Mouse (Mus musculus): ENCODE data around the gene 4930558K02Rik. TPM values are rescaled to one million over a fixed set of nuclear protein-coding genes. Genes with fewer than 3 reads are reported as not detected.
A peak's percentile ranks its signal among the peaks of the same experiment; 100 is the strongest.

Gene 4930558K02Rik
- not detected in 2 replicates for polyA plus RNA-seq (2014; fragmentation: Nextera tagmentation; extraction: Ambion mirVana)

- H3K9ac ChIP-seq: no peak within 1 kb of the TSS
- ATAC-seq (ENCODE audit: insufficient read depth): no peak
These were observed at the start of gene 4930558K02Rik for GRCm38 (mm10) chr1:161979536-161979935. Gene 4930558K02Rik (minus strand): TSS chr1:161979636.

GRCm38 (mm10) chr1:162023681-162024270, 44.3 kb upstream of the 4930558K02Rik start:
- no peak overlapping the region for H3K4me3 ChIP-seq (ENCODE audit: low read depth, low read length)
- H3K4me2 ChIP-seq: no peak overlapping the region
- ATAC-seq (ENCODE audit: insufficient read depth) (0 out of 2 replicates have a peak, but pooled peaks have one; percentile 39), DNase-seq (peak; percentile 43)
- no peak for TF ChIP-seq CTCF (IDR thresholded peaks at IDR 0.05; ENCODE audit: low read depth)
- H3K36me3 ChIP-seq (ENCODE audit: insufficient read depth): no peaks in the 10 kb centered on the region
- peak overlapping the region; percentile 31; the same call in 1 of the 2 replicates for H3K27ac ChIP-seq (ENCODE audit: low read depth)
- H3K9me3 ChIP-seq (ENCODE audit: low read depth, low read length): no peaks in the 10 kb centered on the region
- no peak overlapping the region for H3K9ac ChIP-seq
- H3K27me3 ChIP-seq (ENCODE audit: insufficient read depth, low read length): no peaks in the 10 kb centered on the region
- WGBS: 43% methylated on average over 8 of the region's 8 CpGs
- H3K4me1 ChIP-seq (ENCODE audit: insufficient read depth): peaks cover 15% of the 10 kb centered on the region

More at GRCm38 (mm10) chr1:161979536-161979935, at the start of gene 4930558K02Rik:
- no peak for DNase-seq
- Histone ChIP-seq H3K9me3 (ENCODE audit: low read depth, low read length) (no peaks in the 10 kb centered on the region), H3K4me2 (no peak within 1 kb of the TSS), H3K4me1 (ENCODE audit: insufficient read depth) (peaks cover 5% of the 10 kb centered on the region; the same call in 1 of the 2 replicates), H3K36me3 (ENCODE audit: insufficient read depth) (no peaks in the 10 kb centered on the region), H3K27ac (ENCODE audit: low read depth) (no peak within 1 kb of the TSS), H3K4me3 (ENCODE audit: low read depth, low read length) (no peak within 1 kb of the TSS), H3K27me3 (ENCODE audit: insufficient read depth, low read length) (no peaks in the 10 kb centered on the region)
- WGBS: 71% methylated on average over 1 of the region's 1 CpGs
- no peak for TF ChIP-seq CTCF (IDR thresholded peaks at IDR 0.05; ENCODE audit: low read depth)

GRCm38 (mm10) chr1:162020766-162021165, 41.3 kb upstream of the 4930558K02Rik start:
- Histone ChIP-seq H3K9me3 (ENCODE audit: low read depth, low read length) (no peaks in the 10 kb centered on the region), H3K4me1 (ENCODE audit: insufficient read depth) (peaks cover 29% of the 10 kb centered on the region), H3K36me3 (ENCODE audit: insufficient read depth) (no peaks in the 10 kb centered on the region), H3K9ac (no peak overlapping the region), H3K4me3 (ENCODE audit: low read depth, low read length) (no peak overlapping the region), H3K27me3 (ENCODE audit: insufficient read depth, low read length) (no peaks in the 10 kb centered on the region), H3K27ac (ENCODE audit: low read depth) (no peak overlapping the region; the same call in 1 of the 2 replicates), H3K4me2 (no peak overlapping the region)
- TF ChIP-seq CTCF (IDR thresholded peaks at IDR 0.05; ENCODE audit: low read depth): no peak
- 69% methylated on average over 4 of the region's 4 CpGs for WGBS
- ATAC-seq (ENCODE audit: insufficient read depth) (no peak), DNase-seq (no peak)

- DNase-seq (no peak), ATAC-seq (ENCODE audit: insufficient read depth) (no peak)
- peaks cover 34% of the 10 kb centered on the region for H3K4me1 ChIP-seq (ENCODE audit: insufficient read depth)
- H3K36me3 ChIP-seq (ENCODE audit: insufficient read depth): no peaks in the 10 kb centered on the region
- H3K9ac ChIP-seq: no peak overlapping the region
- no peak overlapping the region for H3K4me3 ChIP-seq (ENCODE audit: low read depth, low read length)
- peak overlapping the region; percentile 43; the same call in 1 of the 2 replicates for H3K27ac ChIP-seq (ENCODE audit: low read depth)
- TF ChIP-seq CTCF (IDR thresholded peaks at IDR 0.05; ENCODE audit: low read depth): no peak
- H3K4me2 ChIP-seq: no peak overlapping the region
- 63% methylated on average over 7 of the region's 7 CpGs for WGBS
- no peaks in the 10 kb centered on the region for H3K9me3 ChIP-seq (ENCODE audit: low read depth, low read length)
- H3K27me3 ChIP-seq (ENCODE audit: insufficient read depth, low read length): no peaks in the 10 kb centered on the region
These were observed 40.9 kb upstream of the 4930558K02Rik start for GRCm38 (mm10) chr1:162020303-162020731.

- Histone ChIP-seq H3K9ac (no peak overlapping the region), H3K4me1 (ENCODE audit: insufficient read depth) (peaks cover 45% of the 10 kb centered on the region), H3K27me3 (ENCODE audit: insufficient read depth, low read length) (no peaks in the 10 kb centered on the region), H3K36me3 (ENCODE audit: insufficient read depth) (no peaks in the 10 kb centered on the region), H3K4me2 (no peak overlapping the region), H3K4me3 (ENCODE audit: low read depth, low read length) (no peak overlapping the region), H3K27ac (ENCODE audit: low read depth) (peak overlapping the region; percentile 89), H3K9me3 (ENCODE audit: low read depth, low read length) (no peaks in the 10 kb centered on the region)
- WGBS: 45% methylated on average over 6 of the region's 6 CpGs
- ATAC-seq (ENCODE audit: insufficient read depth) (no peak), DNase-seq (no peak)
- TF ChIP-seq CTCF (IDR thresholded peaks at IDR 0.05; ENCODE audit: low read depth): no peak
These were observed 39.2 kb upstream of the 4930558K02Rik start for GRCm38 (mm10) chr1:162018601-162018977.

- ATAC-seq (ENCODE audit: insufficient read depth) (no peak), DNase-seq (peak; percentile 60)
- Histone ChIP-seq H3K4me3 (ENCODE audit: low read depth, low read length) (no peak overlapping the region), H3K4me1 (ENCODE audit: insufficient read depth) (peaks cover 45% of the 10 kb centered on the region), H3K4me2 (peak overlapping the region; percentile 33), H3K27ac (ENCODE audit: low read depth) (peak overlapping the region; percentile 89), H3K36me3 (ENCODE audit: insufficient read depth) (no peaks in the 10 kb centered on the region), H3K9ac (no peak overlapping the region), H3K27me3 (ENCODE audit: insufficient read depth, low read length) (no peaks in the 10 kb centered on the region), H3K9me3 (ENCODE audit: low read depth, low read length) (no peaks in the 10 kb centered on the region)
- WGBS: 16% methylated on average over 13 of the region's 13 CpGs
- no peak for TF ChIP-seq CTCF (IDR thresholded peaks at IDR 0.05; ENCODE audit: low read depth)
These were observed 38.7 kb upstream of the 4930558K02Rik start for GRCm38 (mm10) chr1:162017975-162018600.

GRCm38 (mm10) chr1:162016982-162017381, 37.5 kb upstream of the 4930558K02Rik start:
- Histone ChIP-seq H3K4me1 (ENCODE audit: insufficient read depth) (peaks cover 44% of the 10 kb centered on the region), H3K4me3 (ENCODE audit: low read depth, low read length) (no peak overlapping the region), H3K27ac (ENCODE audit: low read depth) (peak overlapping the region; percentile 89), H3K9me3 (ENCODE audit: low read depth, low read length) (no peaks in the 10 kb centered on the region), H3K9ac (no peak overlapping the region), H3K4me2 (peak overlapping the region; percentile 33), H3K36me3 (ENCODE audit: insufficient read depth) (no peaks in the 10 kb centered on the region), H3K27me3 (ENCODE audit: insufficient read depth, low read length) (no peaks in the 10 kb centered on the region)
- 6% methylated on average over 7 of the region's 7 CpGs for whole genome bisulfite sequencing
- DNase-seq: peak; percentile 87
- ATAC-seq (ENCODE audit: insufficient read depth): peak; percentile 86
- no peak for TF ChIP-seq CTCF (IDR thresholded peaks at IDR 0.05; ENCODE audit: low read depth)

Measured in lung, embryonic 14.5 days (tissue).